Mouse (Mus musculus): ENCODE data around the gene Aadacl2.

DNA sequence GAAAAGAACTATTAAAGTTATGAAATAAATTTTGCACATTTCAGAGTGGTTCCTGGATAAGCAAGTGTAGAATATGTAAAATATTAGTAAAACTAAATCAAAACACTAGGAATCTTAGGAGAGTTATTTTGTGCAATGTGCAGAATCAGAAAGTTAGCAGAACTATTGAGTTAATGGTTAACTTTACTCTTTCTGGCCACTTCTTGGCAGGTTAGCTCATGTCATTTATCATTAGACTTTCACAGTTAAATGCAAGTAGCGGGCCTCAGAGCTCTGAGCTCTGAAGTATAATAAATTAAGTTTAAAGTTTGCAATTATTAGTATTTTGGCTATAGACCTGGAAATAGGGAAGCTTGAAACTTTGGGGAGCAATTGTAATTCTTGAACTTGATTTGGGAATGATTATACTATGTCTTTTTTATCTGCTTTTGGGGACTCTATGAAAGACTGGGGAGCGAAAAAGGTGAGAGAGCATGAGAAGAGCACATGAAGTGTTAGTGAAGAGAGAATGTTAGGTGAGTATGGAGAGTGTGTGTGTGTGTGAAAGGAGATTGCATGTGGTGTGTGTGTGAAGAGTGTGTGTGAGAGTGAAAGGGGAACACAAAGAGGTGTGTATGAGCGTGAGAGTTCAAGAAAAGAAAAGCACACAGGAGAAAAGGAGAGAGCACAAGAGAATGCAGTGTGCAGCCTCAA lies 39.8 kb downstream of the Aadacl2 start:
- TF ChIP-seq CTCF (IDR thresholded peaks at IDR 0.05; ENCODE audit: low read depth) (no peak), EP300 (IDR thresholded peaks at IDR 0.05; ENCODE audit: low read depth) (no peak)
